Mouse (Mus musculus) right cerebral cortex, adult 18-20 months (tissue): Measurements from ENCODE around the gene Slc12a6.

ENCODE experiments used
- DNase-seq: peaks from one replicate; pipeline ENCODE4 v3.0.0; 2022; ENCODE audit warnings: mixed read lengths

Gene Slc12a6

GRCm38 (mm10) chr2:112392689-112393088 is 127.1 kb downstream of the Slc12a6 start:
- DNase-seq = no peak

GRCm38 (mm10) chr2:112393958-112394357 is 128.3 kb downstream of the Slc12a6 start:
- no peak for DNase-seq

GRCm38 (mm10) chr2:112396649-112397048 is 131.0 kb downstream of the Slc12a6 start:
- no peak for DNase-seq

GRCm38 (mm10) chr2:112407030-112407429 is 141.4 kb downstream of the Slc12a6 start:
- DNase-seq = no peak
